Mouse (Mus musculus) ES-Bruce4 (cell line): ENCODE results near the gene Ier2.

ENCODE experiments used
- CTCF ChIP-seq: IDR thresholded peaks from one replicate; pipeline ENCODE4 v1.8.1; 2011; ENCODE audit warnings: low read depth, low read length
- POLR2A ChIP-seq: IDR thresholded peaks from one replicate; pipeline ENCODE4 v1.8.1; 2011; ENCODE audit warnings: low read length; ENCODE audit not compliant: insufficient read depth

- TF ChIP-seq POLR2A = no peak
- TF ChIP-seq CTCF = no peak
These were observed 586 bp downstream of the Ier2 start for GRCm38 (mm10) chr8:84661961-84662571.
